In genomic region chr16:75193404-75193803, GRCm38 (mm10) we compare ENCODE assay signal across 12 mouse cellular contexts.
A peak's percentile ranks its signal among the peaks of the same experiment; 100 is the strongest.
DNase-seq lines count a peak whose midpoint lies in the region; TF ChIP-seq lines count a peak whose summit lies in the region.
"Had no signal": no experiment of that assay in that cellular context is flagged by ENCODE, and none has a peak within 500 bp of the region (broad histone marks: within the 10 kb centered on the region; RNA-seq: fewer than 3 reads in every experiment).

No protein-coding gene starts in this region.

- no peaks in the 10 kb centered on the region; the same call in 1 of the 2 replicates for H3K27me3 ChIP-seq in ES-Bruce4 (ENCODE audit: control insufficient read depth, insufficient read depth, low read length, poor library complexity, severe bottlenecking)
- H3K27me3 ChIP-seq: hindbrain, embryonic 15.5 days; limb, embryonic 12.5 days had no signal

- H3K4me3 ChIP-seq in layer of hippocampus, adult 2 months = no peak overlapping the region
- H3K4me3 ChIP-seq in ES-Bruce4 (ENCODE audit: low read depth, low read length) = no peak overlapping the region
- H3K4me3 ChIP-seq: hindbrain, embryonic 15.5 days; limb, embryonic 12.5 days had no signal

- DNase-seq in adrenal gland, postnatal 36 days = peak; percentile 2 to 6
- no peak for DNase-seq in adrenal gland, adult (ENCODE audit: inconsistent age in 2 of 2, low spot score in 1 of 2)
- no peak for DNase-seq in layer of hippocampus, adult 2 months (ENCODE audit: low spot score in 2 of 2)
- no peak for DNase-seq in layer of hippocampus, postnatal 25 days (ENCODE audit: extremely low spot score in 1 of 2, low spot score in 1 of 2)
- peak; percentile 28 for DNase-seq in embryo, embryonic 10.5 days (ENCODE audit: low spot score)
- DNase-seq in layer of hippocampus, postnatal 36 days = no peak
- DNase-seq in cerebellum, postnatal 4 days (ENCODE audit: low spot score in 2 of 2) = no peak
- DNase-seq: cerebellum, adult 18-20 months; spleen, adult 18-20 months had no signal

- no peak for TF ChIP-seq POLR2A in ES-Bruce4 (IDR thresholded peaks at IDR 0.05; ENCODE audit: insufficient read depth, low read length)

- H3K4me1 ChIP-seq in ES-Bruce4 (ENCODE audit: control insufficient read depth, insufficient read depth, low read length) = no peaks in the 10 kb centered on the region
- H3K4me1 ChIP-seq: hindbrain, embryonic 15.5 days had no signal

- no peak overlapping the region for H3K9ac ChIP-seq in ES-Bruce4 (ENCODE audit: low read depth, poor library complexity, severe bottlenecking)
- H3K9ac ChIP-seq: hindbrain, embryonic 15.5 days; limb, embryonic 12.5 days had no signal

- no peak for TF ChIP-seq EP300 in ES-Bruce4 (IDR thresholded peaks at IDR 0.05; ENCODE audit: insufficient read depth, low read depth, low read length)

- H3K27ac ChIP-seq in layer of hippocampus, adult 2 months = no peak overlapping the region
- H3K27ac ChIP-seq in ES-Bruce4 (ENCODE audit: insufficient read depth, low read length) = no peak overlapping the region
- H3K27ac ChIP-seq: hindbrain, embryonic 15.5 days; limb, embryonic 12.5 days had no signal

- no peaks in the 10 kb centered on the region for H3K9me3 ChIP-seq in ES-Bruce4 (replicated peaks; ENCODE audit: control insufficient read depth, insufficient read depth, low read length, poor library complexity, severe bottlenecking)
- H3K9me3 ChIP-seq: hindbrain, embryonic 15.5 days; limb, embryonic 12.5 days had no signal

- peak; percentile 47 for TF ChIP-seq CTCF in layer of hippocampus, adult 2 months (conservative IDR thresholded peaks at IDR 0.05)
- TF ChIP-seq CTCF in ES-Bruce4 (IDR thresholded peaks at IDR 0.05; ENCODE audit: low read depth, low read length) = peak; percentile 29

- no peaks in the 10 kb centered on the region for H3K36me3 ChIP-seq in ES-Bruce4 (ENCODE audit: control insufficient read depth, insufficient read depth, low read length, poor library complexity, severe bottlenecking)
- H3K36me3 ChIP-seq: hindbrain, embryonic 15.5 days; limb, embryonic 12.5 days had no signal

Comparison
In these comparisons a context has a peak if more than half of its experiments do, and no peak if none do; other contexts are left out.
1. DNase-seq: peak in adrenal gland, postnatal 36 days (2 of 2) and embryo, embryonic 10.5 days (single experiment); none in adrenal gland, adult (0 of 2), layer of hippocampus, adult 2 months (0 of 2), layer of hippocampus, postnatal 25 days (0 of 2), layer of hippocampus, postnatal 36 days (0 of 2) and cerebellum, postnatal 4 days (0 of 2).